Mouse (Mus musculus) thymus, adult 2 months (tissue): Measurements from ENCODE around the gene Rad54l2. TPM values are rescaled to one million over a fixed set of nuclear protein-coding genes. Genes with fewer than 3 reads are reported as not detected.

Source experiments
- DNase-seq: peaks from one replicate; pipeline ENCODE4 v3.0.0; 2021
- H3K27ac ChIP-seq: fragments of 200-500 bp; 2 replicates; pipeline ENCODE4 v1.5.1; 2012; ENCODE audit warnings: low read length, control low read depth; ENCODE audit not compliant: control insufficient read depth, insufficient read depth
- H3K27me3 ChIP-seq: fragments of 200-500 bp; 2 replicates; pipeline ENCODE4 v1.6.1; 2012; ENCODE audit warnings: mild to moderate bottlenecking, low read length, moderate library complexity, mixed read lengths; ENCODE audit not compliant: control insufficient read depth, insufficient read depth
- H3K36me3 ChIP-seq: fragments of 200-500 bp; 2 replicates; pipeline ENCODE4 v1.6.1; 2012; ENCODE audit warnings: mild to moderate bottlenecking, low read length, moderate library complexity; ENCODE audit not compliant: control insufficient read depth, insufficient read depth
- H3K4me1 ChIP-seq: fragments of 200-500 bp; replicated peaks from 2 replicates; pipeline ENCODE4 v1.6.1; 2012; ENCODE audit warnings: low read length; ENCODE audit not compliant: control insufficient read depth, insufficient read depth
- H3K4me3 ChIP-seq: fragments of 200-500 bp; 2 replicates; pipeline ENCODE4 v1.5.1; 2012; ENCODE audit warnings: mild to moderate bottlenecking, low read length, control low read depth, moderate library complexity; ENCODE audit not compliant: control insufficient read depth, insufficient read depth
- CTCF ChIP-seq: fragments of 200-500 bp; IDR thresholded peaks from 2 replicates; pipeline ENCODE4 v1.5.1; 2012; ENCODE audit warnings: mild to moderate bottlenecking, control low read depth, low read length, moderate library complexity, borderline replicate concordance; ENCODE audit not compliant: control insufficient read depth, poor library complexity, insufficient read depth; ENCODE audit errors: extremely low read depth
- POLR2A ChIP-seq: fragments of 200-500 bp; IDR thresholded peaks from 2 replicates; pipeline ENCODE4 v1.6.1; 2012; ENCODE audit warnings: mild to moderate bottlenecking, low read length, control low read depth, moderate library complexity; ENCODE audit not compliant: control insufficient read depth, poor library complexity, insufficient read depth; ENCODE audit errors: extremely low read depth
- WGBS: fragments of 180-500 bp; shearing (Covaris S2); methylation state at CpG from one replicate; pipeline ENCODE4 v1.1.7; 2018; 5-methylcytosine and 5-hydroxymethylcytosine counted together
- polyA plus RNA-seq: library from polyadenylated mRNA; depleted of rRNA; stranded (reverse); fragments of >200 nt; gene quantifications from 2 replicates; pipeline ENCODE4 v1.2.3, GENCODE M21; 2012; rRNA removed

Gene Rad54l2
- polyA plus RNA-seq, 1 experiment, result 53.0 TPM

DNA sequence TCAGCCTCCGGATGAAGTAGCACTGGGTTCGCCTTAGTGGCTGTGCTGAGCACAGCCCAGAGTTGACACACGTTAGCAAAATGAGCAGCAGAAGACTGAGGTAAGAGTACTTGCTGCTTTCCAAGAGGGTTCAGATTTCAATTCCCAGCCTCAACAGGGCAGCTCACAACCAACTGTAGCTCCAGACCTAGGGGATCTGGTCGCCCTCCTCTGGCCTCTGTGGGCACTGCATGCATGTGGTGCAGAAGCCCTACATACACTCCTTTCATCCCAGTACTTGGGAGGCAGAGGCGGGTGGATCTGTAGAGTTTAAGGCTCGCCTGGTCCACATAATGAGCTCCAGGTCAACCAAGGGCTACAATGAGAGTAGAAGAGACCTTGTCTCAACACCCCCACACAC is 145.2 kb downstream of the Rad54l2 start:
- no peak for TF ChIP-seq CTCF
- TF ChIP-seq POLR2A, result no peak
- DNase-seq, result peak; percentile 16
- H3K4me1 ChIP-seq, result no peaks in the 10 kb centered on the region
- no peaks in the 10 kb centered on the region for H3K36me3 ChIP-seq
- 68% methylated on average over 6 of the region's 6 CpGs for WGBS
- H3K4me3 ChIP-seq, result no peak overlapping the region
- no peaks in the 10 kb centered on the region for H3K27me3 ChIP-seq
- no peak overlapping the region for H3K27ac ChIP-seq

DNA sequence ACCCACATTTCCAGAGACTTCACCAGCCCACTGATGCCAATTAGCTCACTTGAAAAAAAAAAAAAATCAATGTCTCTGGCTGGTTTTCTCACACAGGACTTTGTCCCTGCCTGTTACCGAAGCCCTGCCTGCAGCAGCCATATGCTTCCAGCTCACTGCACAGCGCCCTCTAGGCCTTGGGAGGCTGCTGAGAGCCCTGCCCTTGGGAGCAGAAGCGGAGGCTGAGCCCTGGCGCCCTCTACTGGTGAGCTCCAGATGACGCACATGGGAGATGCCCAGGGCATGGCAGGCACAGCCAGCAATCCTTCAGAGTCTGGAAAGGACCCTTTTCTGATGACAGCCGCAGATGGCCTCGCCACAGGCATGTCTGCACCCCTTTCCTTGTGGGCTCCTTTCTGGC is 145.9 kb downstream of the Rad54l2 start:
- DNase-seq, result peak; percentile 81
- Histone ChIP-seq H3K36me3 (no peaks in the 10 kb centered on the region), H3K4me1 (no peaks in the 10 kb centered on the region), H3K27ac (no peak overlapping the region), H3K4me3 (no peak overlapping the region), H3K27me3 (no peaks in the 10 kb centered on the region)
- WGBS, result 27% methylated on average over 7 of the region's 7 CpGs
- TF ChIP-seq POLR2A, result no peak
- peak; percentile 93 for TF ChIP-seq CTCF

- 54% methylated on average over 5 of the region's 5 CpGs for WGBS
- TF ChIP-seq POLR2A (no peak), CTCF (no peak)
- no peaks in the 10 kb centered on the region for H3K4me1 ChIP-seq
These were observed 147.6 kb downstream of the Rad54l2 start for GRCm38 (mm10) chr9:106641346-106641745.

GRCm38 (mm10) chr9:106638154-106638553 is 150.8 kb downstream of the Rad54l2 start:
- 89% methylated on average over 8 of the region's 8 CpGs for WGBS
- H3K4me3 ChIP-seq, result no peak overlapping the region

More at GRCm38 (mm10) chr9:106641346-106641745, 147.6 kb downstream of the Rad54l2 start:
- H3K27me3 ChIP-seq, result no peaks in the 10 kb centered on the region
- no peaks in the 10 kb centered on the region for H3K36me3 ChIP-seq
- no peak overlapping the region for H3K4me3 ChIP-seq
- DNase-seq, result no peak
- H3K27ac ChIP-seq, result no peak overlapping the region

More at GRCm38 (mm10) chr9:106638154-106638553, 150.8 kb downstream of the Rad54l2 start:
- no peaks in the 10 kb centered on the region for H3K4me1 ChIP-seq
- no peak overlapping the region for H3K27ac ChIP-seq
- no peaks in the 10 kb centered on the region for H3K27me3 ChIP-seq
- no peak for TF ChIP-seq POLR2A
- TF ChIP-seq CTCF, result no peak
- no peak for DNase-seq
- H3K36me3 ChIP-seq, result no peaks in the 10 kb centered on the region

Other genes starting within 250 kb of the Rad54l2 start
- gene Iqcf3, start 227.6 kb downstream of the Rad54l2 start, polyA plus RNA-seq, result 0.18 TPM in 1 of 2 replicates, not detected in the other
- gene Iqcf4, start 218.2 kb downstream of the Rad54l2 start, polyA plus RNA-seq, result 0.19 TPM in 1 of 2 replicates, not detected in the other
- not detected in 2 replicates for gene Iqcf6, start 162.6 kb downstream of the Rad54l2 start, polyA plus RNA-seq
- 0.19 and 0.34 TPM in 2 replicates for gene Grm2, start 133.1 kb downstream of the Rad54l2 start, polyA plus RNA-seq
- gene Tex264, start 103.3 kb downstream of the Rad54l2 start, polyA plus RNA-seq, result 91.8 and 104 TPM in 2 replicates
- 26.1 and 27.0 TPM in 2 replicates for gene Dcaf1, start 32.7 kb upstream of the Rad54l2 start, polyA plus RNA-seq
- gene Rbm15b, start 98.2 kb upstream of the Rad54l2 start, polyA plus RNA-seq, result 27.5 and 36.8 TPM in 2 replicates
- gene Manf, start 102.8 kb upstream of the Rad54l2 start, polyA plus RNA-seq, result 11.6 and 12.5 TPM in 2 replicates